Mouse (Mus musculus) liver, adult 2 months (tissue): ENCODE measurements at regions not wholly inside any gene's neighbourhood (a gene's known extent, or its start where the extent isn't known, plus 50 kb on each side); places are given as distances from the start of the nearest gene placed in this dataset.
A peak's percentile ranks its signal among the peaks of the same experiment; 100 is the strongest.

Experiments used
- DNase-seq: peaks from one replicate; pipeline ENCODE4 v3.0.0-alpha.2; 2011; ENCODE audit warnings: low read depth, low spot score; ENCODE audit errors: extremely low read depth
- H3K27ac ChIP-seq: fragments of 200-500 bp; replicated peaks from 2 replicates; pipeline ENCODE4 v1.5.1; 2012; ENCODE audit warnings: low read depth, mild to moderate bottlenecking, control low read depth, inconsistent platforms, low read length; ENCODE audit not compliant: insufficient read depth
- H3K27me3 ChIP-seq: fragments of 200-500 bp; 2 replicates; pipeline ENCODE4 v1.6.1; 2012; ENCODE audit warnings: mild to moderate bottlenecking, moderate library complexity, low read length, inconsistent platforms; ENCODE audit not compliant: control insufficient read depth, insufficient read depth
- H3K36me3 ChIP-seq: fragments of 200-500 bp; 2 replicates; pipeline ENCODE4 v1.6.1; 2012; ENCODE audit warnings: low read length, inconsistent platforms; ENCODE audit not compliant: control insufficient read depth, insufficient read depth
- H3K4me1 ChIP-seq: fragments of 200-500 bp; 2 replicates; pipeline ENCODE4 v1.6.1; 2011; ENCODE audit warnings: low read length; ENCODE audit not compliant: control insufficient read depth, insufficient read depth
- H3K4me3 ChIP-seq: fragments of 200-500 bp; 2 replicates; pipeline ENCODE4 v1.5.1; 2011; ENCODE audit warnings: low read depth, mild to moderate bottlenecking, control low read depth, low read length, moderate library complexity; ENCODE audit not compliant: insufficient read depth
- H3K79me2 ChIP-seq: fragments of 200-500 bp; 2 replicates; pipeline ENCODE4 v1.6.1; 2012; ENCODE audit warnings: inconsistent platforms, mild to moderate bottlenecking, low read length, moderate library complexity; ENCODE audit not compliant: control insufficient read depth, insufficient read depth
- H3K9ac ChIP-seq: fragments of 200-500 bp; 2 replicates; pipeline ENCODE4 v1.6.1; 2012; ENCODE audit warnings: low read depth, mild to moderate bottlenecking, control low read depth, inconsistent platforms, low read length
- CTCF ChIP-seq: fragments of 200-500 bp; IDR thresholded peaks from 2 replicates; pipeline ENCODE4 v1.5.1; 2011; ENCODE audit warnings: low read depth, low read length, control low read depth
- POLR2A ChIP-seq: fragments of 200-500 bp; IDR thresholded peaks from 2 replicates; pipeline ENCODE4 v1.6.1; 2011; ENCODE audit warnings: low read length, control low read depth; ENCODE audit not compliant: insufficient read depth; ENCODE audit errors: extremely low read depth
- WGBS: fragments of 180-500 bp; shearing (Covaris S2); methylation state at CpG from one replicate; pipeline ENCODE4 v1.1.7; 2018; 5-methylcytosine and 5-hydroxymethylcytosine counted together

GRCm38 (mm10) chr8:126081279-126081678, 86.3 kb downstream of the Kcnk1 start:
- no peak for TF ChIP-seq POLR2A
- TF ChIP-seq CTCF = peak; percentile 22
- Histone ChIP-seq H3K4me3 (no peak overlapping the region), H3K79me2 (no peaks in the 10 kb centered on the region), H3K9ac (no peak overlapping the region), H3K4me1 (no peaks in the 10 kb centered on the region), H3K27ac (no peak overlapping the region), H3K36me3 (no peaks in the 10 kb centered on the region), H3K27me3 (no peaks in the 10 kb centered on the region; the same call in 1 of the 2 replicates)
- DNase-seq = peak; percentile 8

- Histone ChIP-seq H3K27me3 (no peaks in the 10 kb centered on the region; the same call in 1 of the 2 replicates), H3K27ac (no peak overlapping the region), H3K4me3 (no peak overlapping the region), H3K79me2 (no peaks in the 10 kb centered on the region), H3K4me1 (no peaks in the 10 kb centered on the region), H3K9ac (no peak overlapping the region), H3K36me3 (no peaks in the 10 kb centered on the region)
- 68% methylated on average over 1 of the region's 1 CpGs for WGBS
- no peak for DNase-seq
- TF ChIP-seq POLR2A (no peak), CTCF (no peak)
Measured at GRCm38 (mm10) chr8:126082827-126083226, 87.9 kb downstream of the Kcnk1 start.

- Histone ChIP-seq H3K4me3 (no peak overlapping the region), H3K36me3 (no peaks in the 10 kb centered on the region), H3K27ac (no peak overlapping the region), H3K9ac (no peak overlapping the region), H3K27me3 (no peaks in the 10 kb centered on the region), H3K79me2 (no peaks in the 10 kb centered on the region), H3K4me1 (no peaks in the 10 kb centered on the region)
- 62% methylated on average over 1 of the region's 1 CpGs for WGBS
- no peak for TF ChIP-seq POLR2A
- no peak for TF ChIP-seq CTCF
- DNase-seq = no peak
Measured at GRCm38 (mm10) chr8:126090772-126091171, 95.8 kb downstream of the Kcnk1 start.

- DNase-seq = peak; percentile 2
- no peaks in the 10 kb centered on the region for H3K79me2 ChIP-seq
- H3K27me3 ChIP-seq = no peaks in the 10 kb centered on the region
- H3K4me3 ChIP-seq = no peak overlapping the region
- WGBS = 44% methylated on average over 2 of the region's 2 CpGs
- no peak overlapping the region for H3K9ac ChIP-seq
- H3K27ac ChIP-seq = no peak overlapping the region
- H3K4me1 ChIP-seq = no peaks in the 10 kb centered on the region
- no peak for TF ChIP-seq POLR2A
- TF ChIP-seq CTCF = no peak
- no peaks in the 10 kb centered on the region for H3K36me3 ChIP-seq
Measured at GRCm38 (mm10) chr8:126094005-126094404, 99.0 kb downstream of the Kcnk1 start.

- no peak overlapping the region for H3K9ac ChIP-seq
- H3K4me1 ChIP-seq = no peaks in the 10 kb centered on the region
- DNase-seq = no peak
- WGBS = 71% methylated on average over 6 of the region's 6 CpGs
- H3K36me3 ChIP-seq = no peaks in the 10 kb centered on the region
- H3K4me3 ChIP-seq = no peak overlapping the region
- no peaks in the 10 kb centered on the region for H3K27me3 ChIP-seq
- H3K79me2 ChIP-seq = no peaks in the 10 kb centered on the region
- TF ChIP-seq POLR2A = no peak
- TF ChIP-seq CTCF = no peak
- H3K27ac ChIP-seq = no peak overlapping the region
Measured at GRCm38 (mm10) chr8:126096056-126096455, 101.1 kb downstream of the Kcnk1 start.

GRCm38 (mm10) chr8:126096636-126097170, 101.7 kb downstream of the Kcnk1 start:
- 71% methylated on average over 9 of the region's 9 CpGs for WGBS
- no peaks in the 10 kb centered on the region for H3K36me3 ChIP-seq
- no peak overlapping the region for H3K9ac ChIP-seq
- H3K27me3 ChIP-seq = no peaks in the 10 kb centered on the region
- no peak overlapping the region for H3K27ac ChIP-seq
- no peak for TF ChIP-seq POLR2A
- no peak for TF ChIP-seq CTCF
- no peaks in the 10 kb centered on the region for H3K4me1 ChIP-seq
- H3K4me3 ChIP-seq = no peak overlapping the region
- DNase-seq = no peak
- no peaks in the 10 kb centered on the region for H3K79me2 ChIP-seq
